Mouse (Mus musculus) heart, postnatal 0 days (tissue): Measurements from ENCODE around the gene Atg16l2.

Experiments used
- CTCF ChIP-seq: IDR thresholded peaks from 2 replicates; pipeline ENCODE4 v1.5.1; 2016; ENCODE audit warnings: antibody characterized with exemption, control low read depth, low read depth
- EP300 ChIP-seq: IDR thresholded peaks from 2 replicates; pipeline ENCODE4 v1.6.1; 2016; ENCODE audit warnings: antibody characterized with exemption, low read depth

DNA sequence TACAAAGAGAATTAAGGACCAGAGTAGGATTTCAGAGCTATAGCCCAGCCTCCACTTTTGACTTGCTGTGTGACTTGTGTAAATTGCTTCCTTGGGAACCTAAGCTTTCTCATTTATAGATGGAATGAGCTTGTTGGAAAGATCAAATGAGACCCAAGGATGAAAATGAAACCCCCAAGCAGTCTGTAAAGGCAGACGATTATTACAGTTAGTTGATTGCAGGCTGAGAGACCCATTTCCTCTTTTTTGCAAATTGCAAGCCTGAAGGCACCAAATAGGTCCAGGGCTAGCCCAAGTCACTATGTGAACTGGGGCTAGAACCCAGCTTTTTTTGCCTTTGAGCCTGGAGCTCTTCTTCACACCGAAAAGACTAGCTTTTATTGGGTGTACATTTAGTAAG, 9.0 kb upstream of the Atg16l2 start:
- TF ChIP-seq CTCF (no peak), EP300 (no peak)
